Mouse (Mus musculus) T-helper 17 cell (primary cell): Measurements from ENCODE around the gene Mgll.

Source experiments
- in situ Hi-C, 2 experiments: fragments of 300-600 bp; cut with MboI, MseI; formaldehyde crosslinking; loops; 1 replicate in 1 of 2; 2 replicates in 1 of 2; pipeline ENCODE4 v1.15.1; 2025; ENCODE audit warnings: high pct_unique_total_duplicates in 2 of 2

Mgll gene

GRCm38 (mm10) chr6:88742286-88743011 is 18.2 kb downstream of the Mgll start:
- in situ Hi-C loops, result loop anchor here in 1 of 2 experiments (5.0 kb wide), 1 partner anchor 50 kb away; no protein-coding TSS in a partner anchor

GRCm38 (mm10) chr6:88743601-88744291 is 19.5 kb downstream of the Mgll start:
- in situ Hi-C loops, result loop anchor here in 1 of 2 experiments (5.0 kb wide), 1 partner anchor 49 kb away; no protein-coding TSS in a partner anchor

GRCm38 (mm10) chr6:88745027-88745426 is 20.8 kb downstream of the Mgll start:
- in situ Hi-C loops, result no loop called here

GRCm38 (mm10) chr6:88746271-88746670 is 22.1 kb downstream of the Mgll start:
- in situ Hi-C loops, result no loop called here

GRCm38 (mm10) chr6:88747296-88748040 is 23.3 kb downstream of the Mgll start:
- in situ Hi-C loops, result no loop called here

- in situ Hi-C loops, result loop anchor here in 1 of 2 experiments (10.0 kb wide), 1 partner anchor 294 kb away; no protein-coding TSS in a partner anchor
These were observed 26.7 kb downstream of the Mgll start for GRCm38 (mm10) chr6:88750884-88751283.

GRCm38 (mm10) chr6:88752711-88753219 is 28.6 kb downstream of the Mgll start:
- in situ Hi-C loops, result loop anchor here in 1 of 2 experiments (10.0 kb wide), 1 partner anchor 292 kb away; no protein-coding TSS in a partner anchor

- in situ Hi-C loops, result loop anchor here in 1 of 2 experiments (10.0 kb wide), 1 partner anchor 291 kb away; no protein-coding TSS in a partner anchor
These were observed 29.4 kb downstream of the Mgll start for GRCm38 (mm10) chr6:88753578-88753977.

- in situ Hi-C loops, result loop anchor here in 1 of 2 experiments (5.0 to 10.0 kb wide), 3 partner anchors 40 to 288 kb away; no protein-coding TSS in a partner anchor
These were observed 32.8 kb downstream of the Mgll start for GRCm38 (mm10) chr6:88756992-88757391.

- in situ Hi-C loops, result loop anchor here in 1 of 2 experiments (5.0 to 10.0 kb wide), 3 partner anchors 41 to 287 kb away; no protein-coding TSS in a partner anchor
These were observed 33.9 kb downstream of the Mgll start for GRCm38 (mm10) chr6:88758074-88758473.

- in situ Hi-C loops, result loop anchor here in 1 of 2 experiments (5.0 to 10.0 kb wide), 3 partner anchors 42 to 286 kb away; no protein-coding TSS in a partner anchor
These were observed 34.6 kb downstream of the Mgll start for GRCm38 (mm10) chr6:88758568-88759522.

GRCm38 (mm10) chr6:88759793-88760453 is 35.7 kb downstream of the Mgll start:
- in situ Hi-C loops, result loop anchor here in 1 of 2 experiments (5.0 to 10.0 kb wide), 3 partner anchors 43 to 285 kb away; no protein-coding TSS in a partner anchor

- in situ Hi-C loops, result no loop called here
These were observed 36.9 kb downstream of the Mgll start for GRCm38 (mm10) chr6:88760935-88761635.

- in situ Hi-C loops, result no loop called here
These were observed 37.6 kb downstream of the Mgll start for GRCm38 (mm10) chr6:88761684-88762439.

GRCm38 (mm10) chr6:88762440-88763196 is 38.4 kb downstream of the Mgll start:
- in situ Hi-C loops, result no loop called here

- in situ Hi-C loops, result no loop called here
These were observed 39.4 kb downstream of the Mgll start for GRCm38 (mm10) chr6:88763518-88764077.

- in situ Hi-C loops, result no loop called here
These were observed 40.1 kb downstream of the Mgll start for GRCm38 (mm10) chr6:88764281-88764680.
